Mouse (Mus musculus): Measurements from ENCODE around the gene Gpatch3. TPM values are rescaled to one million over a fixed set of nuclear protein-coding genes. Genes with fewer than 3 reads are reported as not detected.
A peak's percentile ranks its signal among the peaks of the same experiment; 100 is the strongest.

The Gpatch3 gene
- polyA plus RNA-seq, 1 experiment, result 4.9 TPM

DNA sequence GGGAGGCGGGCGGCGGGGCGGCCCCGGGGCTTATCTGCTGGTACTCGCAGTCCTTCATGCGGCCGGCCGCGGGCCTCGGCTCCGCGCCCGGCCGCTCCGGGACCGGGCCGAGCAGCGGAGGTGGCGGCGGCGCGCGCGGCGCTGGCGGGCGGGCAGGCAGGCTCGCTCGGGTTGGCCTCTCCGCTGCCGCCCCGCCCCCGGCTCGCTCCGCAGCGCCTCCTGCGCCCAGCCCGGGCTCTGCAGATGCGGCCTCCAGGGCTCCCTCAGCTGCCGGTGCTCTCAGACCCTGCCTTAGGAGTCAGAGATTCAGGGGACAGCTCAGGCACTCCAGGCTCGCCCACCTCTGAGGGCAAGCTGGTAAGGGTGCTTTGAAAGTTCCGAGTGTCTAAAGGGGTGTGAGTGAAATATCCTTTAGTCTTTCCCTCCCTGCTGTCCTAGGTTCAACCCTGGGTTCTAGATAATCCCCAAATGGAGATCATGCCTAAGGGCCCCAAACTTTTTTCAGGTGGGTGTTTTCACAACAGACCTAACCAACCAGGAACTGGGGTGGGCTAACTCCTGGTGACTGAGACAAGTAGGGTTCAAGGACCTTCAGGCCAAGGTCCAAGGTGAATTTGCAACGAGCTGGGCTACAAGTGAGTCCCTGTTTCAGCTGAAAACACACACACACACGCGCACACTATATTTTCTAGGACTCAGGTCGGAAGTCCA is 58.9 kb downstream of the Gpatch3 start:
- Histone ChIP-seq H3K36me3 (ENCODE audit: control insufficient read depth, insufficient read depth, low read length) (no peaks in the 10 kb centered on the region), H3K27ac (ENCODE audit: control insufficient read depth, insufficient read depth, low read depth, low read length) (peak overlapping the region; percentile 7), H3K4me1 (ENCODE audit: control insufficient read depth, insufficient read depth, low read length) (peaks cover 11% of the 10 kb centered on the region), H3K4me3 (ENCODE audit: control insufficient read depth, low read depth, low read length) (peak overlapping the region; percentile 83), H3K27me3 (ENCODE audit: control insufficient read depth, insufficient read depth, low read length) (peaks cover 5% of the 10 kb centered on the region; the same call in 1 of the 2 replicates)
- TF ChIP-seq CTCF (IDR thresholded peaks at IDR 0.05; ENCODE audit: control insufficient read depth, insufficient read depth, insufficient replicate concordance, low read depth, low read length), result peak; percentile 66
- no peak for TF ChIP-seq POLR2A (IDR thresholded peaks at IDR 0.05; ENCODE audit: control insufficient read depth, low read depth, low read length)

Other genes starting within 250 kb of the Gpatch3 start
- gene Wdtc1, start 221.3 kb upstream of the Gpatch3 start, polyA plus RNA-seq (2012; rRNA removed), result 323 and 338 TPM in 2 replicates
- gene Slc9a1, start 205.0 kb upstream of the Gpatch3 start, polyA plus RNA-seq (2012; rRNA removed), result 48.4 and 59.6 TPM in 2 replicates
- gene Tent5b, start 94.6 kb upstream of the Gpatch3 start, polyA plus RNA-seq (2012; rRNA removed), result 35.7 and 45.4 TPM in 2 replicates
- gene Trnp1, start 76.2 kb upstream of the Gpatch3 start, polyA plus RNA-seq (2012; rRNA removed), result 1.3 and 2.0 TPM in 2 replicates
- gene Kdf1, start 55.8 kb upstream of the Gpatch3 start, polyA plus RNA-seq (2012; rRNA removed), result 3.4 and 4.3 TPM in 2 replicates
- 83.0 and 104 TPM in 2 replicates for gene Nudc, start 28.7 kb upstream of the Gpatch3 start, polyA plus RNA-seq (2012; rRNA removed)
- gene Nr0b2, start 21.4 kb upstream of the Gpatch3 start, polyA plus RNA-seq (2012; rRNA removed), result 0.42 and 0.51 TPM in 2 replicates
- gene Gpn2, start 9.6 kb downstream of the Gpatch3 start, polyA plus RNA-seq (2012; rRNA removed), result 30.9 and 37.4 TPM in 2 replicates
- gene Sfn, start 27.4 kb downstream of the Gpatch3 start, polyA plus RNA-seq (2012; rRNA removed), result 0.81 and 1.1 TPM in 2 replicates
- 4.2 and 4.5 TPM in 2 replicates for gene Zdhhc18, start 75.4 kb downstream of the Gpatch3 start, polyA plus RNA-seq (2012; rRNA removed)
- gene Pigv, start 97.9 kb downstream of the Gpatch3 start, polyA plus RNA-seq (2012; rRNA removed), result 8.7 and 8.9 TPM in 2 replicates
- 33.9 and 36.4 TPM in 2 replicates for gene Arid1a, start 182.0 kb downstream of the Gpatch3 start, polyA plus RNA-seq (2012; rRNA removed)

Measured in testis, adult 2 months (tissue).